Mouse (Mus musculus) neural tube, embryonic 11.5 days (tissue): Measurements from ENCODE around the gene Thpo. TPM values are rescaled to one million over a fixed set of nuclear protein-coding genes. Genes with fewer than 3 reads are reported as not detected.

Experiments used
- ATAC-seq: fragments of 200-750 bp; cut with Nextera tagmentation; 2 replicates; pipeline ENCODE4 v1.8.0; 2017; ENCODE audit warnings: moderate number of reproducible peaks, mild to moderate bottlenecking, moderate TSS enrichment, moderate library complexity; ENCODE audit not compliant: insufficient read depth, low FRiP score, low TSS enrichment
- DNase-seq: peaks from one replicate; pipeline ENCODE4 v3.0.0-alpha.2; 2015; ENCODE audit warnings: low spot score
- H3K27ac ChIP-seq: fragments of 300-500 bp; sonication (generic); 2 replicates; pipeline ENCODE4 v1.5.1; 2014; ENCODE audit warnings: low read depth, mild to moderate bottlenecking, low read length
- H3K27me3 ChIP-seq: fragments of 300-500 bp; sonication (generic); 2 replicates; pipeline ENCODE4 v1.6.1; 2014; ENCODE audit warnings: mild to moderate bottlenecking, low read length, mixed read lengths; ENCODE audit not compliant: control insufficient read depth, insufficient read depth
- H3K36me3 ChIP-seq: fragments of 300-500 bp; sonication (generic); 2 replicates; pipeline ENCODE4 v1.6.1; 2014; ENCODE audit warnings: mild to moderate bottlenecking, low read length, moderate library complexity, mixed read lengths; ENCODE audit not compliant: control insufficient read depth, insufficient read depth
- H3K4me1 ChIP-seq: fragments of 300-500 bp; sonication (generic); 2 replicates; pipeline ENCODE4 v1.6.1; 2014; ENCODE audit warnings: low read length, mixed read lengths; ENCODE audit not compliant: control insufficient read depth, insufficient read depth
- H3K4me2 ChIP-seq: fragments of 300-500 bp; sonication (generic); 2 replicates; pipeline ENCODE4 v1.6.1; 2014; ENCODE audit warnings: low read depth, mild to moderate bottlenecking, moderate library complexity
- H3K4me3 ChIP-seq: fragments of 300-500 bp; sonication (generic); 2 replicates; pipeline ENCODE4 v1.5.1; 2014; ENCODE audit warnings: low read depth, low read length
- H3K9ac ChIP-seq: fragments of 300-500 bp; sonication (generic); 2 replicates; pipeline ENCODE4 v1.6.1; 2014; ENCODE audit warnings: mild to moderate bottlenecking, low read length
- H3K9me3 ChIP-seq: fragments of 300-500 bp; sonication (generic); 2 replicates; pipeline ENCODE4 v1.6.1; 2016; ENCODE audit warnings: low read length; ENCODE audit not compliant: control insufficient read depth
- WGBS: fragments of 180-500 bp; shearing (Covaris S2); extraction: QIAGEN DNeasy Blood & Tissue Kit; methylation state at CpG from one replicate; pipeline ENCODE4 v1.1.7; 2014; 5-methylcytosine and 5-hydroxymethylcytosine counted together
- polyA plus RNA-seq: library from polyadenylated mRNA; unstranded; fragments of >200 nt; fragmentation: Nextera tagmentation; extraction: Ambion mirVana; gene quantifications from 2 replicates; pipeline ENCODE4 v1.2.1, GENCODE M21; 2014

Gene Thpo
- polyA plus RNA-seq, 1 experiment from 2014 or later, result 1.0 TPM

DNA sequence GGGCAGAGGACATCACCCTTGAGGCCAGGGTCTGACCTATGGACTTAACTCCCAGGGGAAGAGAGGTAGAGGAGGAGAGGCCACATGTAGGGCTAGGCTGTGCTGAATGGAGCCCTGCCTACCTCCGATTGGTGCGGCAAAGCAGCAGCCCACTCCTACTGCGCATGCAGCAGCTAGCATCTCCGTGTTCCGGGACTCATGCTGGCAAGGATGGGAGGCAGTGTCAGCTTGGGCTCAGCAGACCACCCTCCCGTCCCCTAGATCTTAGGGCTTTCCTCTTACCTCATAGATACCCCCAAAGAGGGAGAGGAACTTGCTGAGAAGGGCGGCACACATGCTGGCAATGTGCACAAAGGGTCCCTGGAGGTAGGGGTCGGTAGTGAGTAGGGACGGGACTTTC is 22.1 kb downstream of the Thpo start:
- no peaks in the 10 kb centered on the region for H3K27me3 ChIP-seq
- no peak overlapping the region for H3K4me2 ChIP-seq
- peaks cover 23% of the 10 kb centered on the region for H3K4me1 ChIP-seq
- ATAC-seq, result no peak
- H3K9me3 ChIP-seq, result no peaks in the 10 kb centered on the region
- H3K27ac ChIP-seq, result no peak overlapping the region
- WGBS, result 79% methylated on average over 9 of the region's 9 CpGs
- H3K9ac ChIP-seq, result no peak overlapping the region
- H3K4me3 ChIP-seq, result no peak overlapping the region
- peaks cover 6% of the 10 kb centered on the region for H3K36me3 ChIP-seq
- no peak for DNase-seq

GRCm38 (mm10) chr16:20710810-20711209 is 23.5 kb downstream of the Thpo start:
- Histone ChIP-seq H3K9ac (no peak overlapping the region), H3K36me3 (peaks cover 7% of the 10 kb centered on the region), H3K4me2 (no peak overlapping the region), H3K27me3 (no peaks in the 10 kb centered on the region), H3K27ac (no peak overlapping the region), H3K4me1 (peaks cover 14% of the 10 kb centered on the region), H3K9me3 (no peaks in the 10 kb centered on the region), H3K4me3 (no peak overlapping the region)
- no peak for ATAC-seq
- DNase-seq, result no peak
- 90% methylated on average over 4 of the region's 4 CpGs for WGBS

DNA sequence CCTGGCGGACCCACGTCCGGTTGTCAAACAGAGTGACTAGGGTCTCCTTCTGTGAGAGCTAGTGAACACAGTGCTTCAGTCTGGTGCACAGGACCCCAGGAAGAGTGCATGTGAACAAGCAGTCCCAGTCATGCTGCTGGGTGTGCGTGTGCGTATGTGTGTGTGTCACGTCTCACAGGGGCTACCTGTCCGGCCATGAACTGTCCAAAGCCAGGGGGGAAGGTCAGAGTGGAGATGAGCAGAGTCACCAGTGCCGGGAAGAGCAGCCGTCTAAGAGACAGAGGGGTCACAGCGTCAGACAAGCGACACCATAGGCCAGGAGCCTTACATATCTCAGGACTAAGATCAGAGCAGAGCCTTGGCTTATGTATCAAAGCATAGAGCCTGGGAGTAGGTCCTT is 23.9 kb downstream of the Thpo start:
- Histone ChIP-seq H3K9me3 (no peaks in the 10 kb centered on the region), H3K36me3 (peaks cover 8% of the 10 kb centered on the region), H3K27ac (no peak overlapping the region), H3K4me1 (peaks cover 14% of the 10 kb centered on the region), H3K4me2 (no peak overlapping the region), H3K27me3 (no peaks in the 10 kb centered on the region), H3K9ac (no peak overlapping the region), H3K4me3 (no peak overlapping the region)
- 92% methylated on average over 11 of the region's 11 CpGs for WGBS
- no peak for DNase-seq
- ATAC-seq, result no peak

- Histone ChIP-seq H3K4me1 (0 out of 2 replicates have a peak, but pooled peaks cover 4% of the 10 kb centered on the region), H3K4me2 (no peak overlapping the region), H3K9me3 (no peaks in the 10 kb centered on the region), H3K4me3 (no peak overlapping the region), H3K27ac (no peak overlapping the region), H3K36me3 (peaks cover 8% of the 10 kb centered on the region), H3K27me3 (no peaks in the 10 kb centered on the region), H3K9ac (no peak overlapping the region)
- ATAC-seq (peak; percentile 71), DNase-seq (peak; percentile 83)
- 78% methylated on average over 19 of the region's 19 CpGs for WGBS
These were observed 25.2 kb downstream of the Thpo start for GRCm38 (mm10) chr16:20708939-20709734.

DNA sequence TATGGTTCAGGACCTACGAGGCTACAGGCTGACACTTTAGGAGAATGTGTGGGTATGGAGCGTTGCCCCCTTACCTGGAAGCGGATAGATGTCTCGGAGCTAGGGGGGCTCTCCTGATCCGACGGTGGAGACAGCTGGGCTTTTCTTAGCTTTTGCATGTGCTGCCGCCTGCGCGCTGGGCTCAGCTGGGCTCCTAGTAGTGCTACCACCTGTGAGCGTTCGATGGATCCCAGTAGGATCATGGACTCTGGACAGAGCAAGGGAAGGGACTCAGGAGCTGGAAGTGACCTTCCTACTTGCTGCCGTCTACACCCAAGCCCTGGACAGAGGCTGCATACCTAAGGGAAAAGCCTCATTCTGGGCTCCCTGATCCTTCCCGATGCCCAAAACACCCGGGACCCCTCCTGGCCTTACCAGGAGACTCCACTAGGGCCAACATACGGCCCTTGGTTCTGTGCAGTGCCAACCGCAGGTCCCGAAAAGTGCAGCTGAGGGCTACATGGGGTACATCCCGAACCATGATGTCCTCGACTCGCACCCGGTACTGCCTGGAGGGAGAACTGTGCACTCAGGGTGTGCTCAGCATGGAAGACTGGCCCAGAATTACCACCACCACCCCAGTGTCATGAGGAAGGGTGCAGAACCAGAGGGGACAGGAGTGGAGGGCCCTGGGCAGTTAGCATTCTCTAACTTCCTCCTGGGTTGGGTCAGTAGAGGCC is 25.9 kb downstream of the Thpo start:
- no peak overlapping the region for H3K4me3 ChIP-seq
- no peaks in the 10 kb centered on the region for H3K9me3 ChIP-seq
- 91% methylated on average over 21 of the region's 21 CpGs for WGBS
- no peak overlapping the region for H3K9ac ChIP-seq
- ATAC-seq, result 0 out of 2 replicates have a peak, but pooled peaks have one; percentile 8
- H3K4me1 ChIP-seq, result no peaks in the 10 kb centered on the region
- no peak for DNase-seq
- H3K27ac ChIP-seq, result no peak overlapping the region
- H3K27me3 ChIP-seq, result no peaks in the 10 kb centered on the region
- peaks cover 8% of the 10 kb centered on the region for H3K36me3 ChIP-seq
- no peak overlapping the region for H3K4me2 ChIP-seq

GRCm38 (mm10) chr16:20706407-20707055 is 27.8 kb downstream of the Thpo start:
- DNase-seq, result no peak
- H3K4me2 ChIP-seq, result no peak overlapping the region
- no peak overlapping the region for H3K9ac ChIP-seq
- 88% methylated on average over 2 of the region's 2 CpGs for WGBS
- no peak overlapping the region for H3K4me3 ChIP-seq
- no peak overlapping the region for H3K27ac ChIP-seq
- H3K36me3 ChIP-seq, result peaks cover 5% of the 10 kb centered on the region
- no peaks in the 10 kb centered on the region for H3K9me3 ChIP-seq
- peaks cover 9% of the 10 kb centered on the region for H3K4me1 ChIP-seq
- H3K27me3 ChIP-seq, result no peaks in the 10 kb centered on the region
- ATAC-seq, result no peak

- WGBS, result 75% methylated on average over 3 of the region's 3 CpGs
These were observed 28.5 kb downstream of the Thpo start for GRCm38 (mm10) chr16:20705786-20706185.

GRCm38 (mm10) chr16:20703699-20704400 is 30.5 kb downstream of the Thpo start:
- no peaks in the 10 kb centered on the region for H3K9me3 ChIP-seq
- H3K4me3 ChIP-seq, result no peak overlapping the region
- ATAC-seq, result no peak
- H3K4me1 ChIP-seq, result peaks cover 11% of the 10 kb centered on the region
- peaks cover 7% of the 10 kb centered on the region; the same call in 1 of the 2 replicates for H3K36me3 ChIP-seq
- no peaks in the 10 kb centered on the region for H3K27me3 ChIP-seq
- H3K4me2 ChIP-seq, result no peak overlapping the region
- no peak for DNase-seq
- WGBS, result 88% methylated on average over 6 of the region's 6 CpGs
- no peak overlapping the region for H3K27ac ChIP-seq
- no peak overlapping the region for H3K9ac ChIP-seq

More at GRCm38 (mm10) chr16:20705786-20706185, 28.5 kb downstream of the Thpo start:
- DNase-seq (no peak), ATAC-seq (no peak)
- peaks cover 11% of the 10 kb centered on the region for H3K4me1 ChIP-seq
- H3K36me3 ChIP-seq, result peaks cover 3% of the 10 kb centered on the region
- H3K27me3 ChIP-seq, result no peaks in the 10 kb centered on the region
- no peak overlapping the region for H3K4me3 ChIP-seq
- H3K27ac ChIP-seq, result no peak overlapping the region
- H3K9ac ChIP-seq, result no peak overlapping the region
- no peak overlapping the region for H3K4me2 ChIP-seq
- H3K9me3 ChIP-seq, result no peaks in the 10 kb centered on the region
